Mouse (Mus musculus): ENCODE results near the gene Tspan9.

Tspan9 gene

DNA sequence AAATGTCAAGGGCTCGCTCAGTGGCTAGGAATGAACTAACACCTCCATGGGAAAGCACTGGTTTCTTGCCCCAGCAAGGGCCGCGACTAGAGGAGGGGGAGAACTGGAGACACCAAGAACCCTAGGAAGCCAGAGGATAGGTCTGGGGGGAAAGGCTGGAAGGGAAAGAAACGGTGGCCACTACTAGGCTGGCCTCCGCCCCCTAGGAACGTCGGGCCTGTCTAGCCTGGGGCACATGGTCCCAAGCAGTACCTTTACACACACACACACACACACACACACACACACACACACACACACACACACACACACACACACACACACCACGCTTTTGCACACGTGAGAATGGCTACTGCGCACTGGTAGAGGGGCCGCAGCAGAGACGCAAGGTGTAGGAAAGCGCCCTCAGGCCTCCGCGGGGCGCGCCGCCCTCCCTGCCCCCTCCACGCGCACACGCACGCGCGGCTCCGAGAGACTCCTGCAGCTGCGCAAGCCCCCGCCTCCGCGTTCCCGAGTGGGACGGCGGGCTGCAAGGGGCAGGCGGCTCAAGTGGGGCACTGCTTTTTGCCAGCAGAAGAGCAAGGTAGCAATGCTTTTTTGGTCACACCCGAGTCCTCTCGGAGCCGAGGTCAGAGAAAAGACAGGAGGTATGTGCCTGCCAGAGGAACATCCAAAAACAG is 108.0 kb downstream of the Tspan9 start:
- peak in 1 of 2 experiments; percentile 51 for DNase-seq

DNA sequence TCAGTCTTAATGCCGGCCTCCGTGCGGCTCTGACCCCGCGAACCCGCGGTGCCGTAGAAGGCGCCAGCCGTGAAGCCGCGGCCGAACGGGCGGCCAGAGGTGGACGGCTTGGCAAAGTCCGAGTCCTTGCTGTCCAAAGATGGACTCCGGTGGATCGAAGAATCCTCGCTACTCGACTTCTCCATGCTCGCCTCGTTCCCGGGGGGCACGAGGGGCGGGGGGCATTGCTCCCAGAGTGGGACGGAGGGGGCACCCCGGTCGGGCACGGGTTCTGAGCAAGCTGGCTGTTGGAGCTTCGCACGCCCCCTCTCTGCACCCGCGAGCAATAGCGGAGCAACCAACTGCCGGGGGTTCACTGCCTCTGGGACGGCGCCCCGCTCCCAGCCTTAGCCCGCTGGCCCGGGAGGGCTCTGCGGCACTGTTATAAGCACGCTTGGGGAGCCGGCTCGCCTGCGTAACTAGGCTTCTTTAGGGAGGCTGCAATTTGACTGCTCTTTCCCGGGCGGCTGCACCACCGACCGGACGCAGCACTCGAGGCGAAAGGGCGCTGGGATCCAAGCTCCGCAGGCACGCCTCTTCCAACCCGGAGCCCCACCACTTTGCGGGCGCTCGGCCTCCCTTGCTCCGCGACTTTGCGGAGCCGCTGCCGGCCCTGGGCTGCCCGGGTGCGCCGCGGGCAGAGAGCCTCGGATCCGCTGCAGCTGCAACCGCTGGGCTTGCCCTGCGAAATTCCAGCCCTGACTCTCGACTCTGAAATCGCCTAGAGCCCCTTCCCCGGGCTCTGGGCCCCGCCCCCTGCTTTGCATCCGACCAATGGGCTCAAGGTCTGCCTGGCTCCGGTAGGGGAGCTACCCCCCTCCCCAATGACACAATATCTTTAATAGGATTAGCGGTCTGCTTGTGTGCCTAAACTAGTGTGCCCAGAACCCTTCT is 108.8 kb downstream of the Tspan9 start:
- DNase-seq: peak; percentile 58 to 79

DNA sequence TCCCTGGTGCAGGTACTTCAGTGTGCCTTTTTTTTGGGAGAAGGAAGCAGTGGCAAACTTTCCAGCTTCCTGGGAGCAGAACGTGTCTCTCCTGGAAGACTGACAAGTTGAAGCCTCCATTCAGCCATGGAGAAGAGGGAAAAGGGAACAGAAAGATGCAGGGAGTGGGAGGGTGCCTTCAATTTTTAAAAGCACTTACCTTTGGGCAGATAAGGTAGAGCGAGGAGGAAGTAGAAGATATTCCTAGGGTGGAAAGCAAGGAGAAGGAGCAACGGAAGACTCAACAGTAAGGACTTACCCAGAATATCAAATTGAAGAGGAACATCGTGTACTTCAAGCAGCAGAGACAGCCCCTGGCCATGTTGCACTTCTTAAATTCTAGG is 109.5 kb downstream of the Tspan9 start:
- DNase-seq: no peak

DNA sequence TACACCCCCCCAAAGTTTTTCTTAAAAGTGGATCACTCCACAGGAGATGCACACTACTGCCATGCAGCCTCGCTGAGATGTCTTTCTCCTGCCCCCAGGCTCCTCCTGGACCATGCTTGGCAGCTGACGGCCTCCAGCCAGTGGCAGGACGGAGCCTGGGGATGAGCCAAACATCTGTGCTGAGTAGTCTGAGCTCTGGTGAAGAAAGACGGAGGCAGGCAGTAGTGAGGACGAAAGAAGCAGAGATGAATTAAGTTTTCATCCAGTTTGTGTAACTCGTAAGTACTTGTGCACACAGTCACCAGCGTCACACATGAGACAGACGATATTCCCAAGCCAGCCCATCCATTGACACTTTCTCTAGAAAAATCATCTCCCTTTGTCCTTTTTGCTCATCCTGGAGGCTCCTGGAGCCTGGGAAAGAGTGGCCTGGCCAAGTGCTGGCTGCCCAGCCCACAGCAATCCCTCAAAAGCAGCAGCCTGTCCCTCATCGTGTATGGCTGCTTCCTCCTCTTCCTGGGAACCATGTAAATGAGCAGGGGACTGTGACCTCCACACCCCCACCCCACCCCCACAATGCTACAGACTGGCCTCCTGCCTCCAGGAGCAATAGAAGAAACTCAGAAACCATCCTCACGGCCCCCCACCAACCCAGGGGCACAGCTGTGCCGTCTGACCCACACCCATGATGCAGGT is 110.1 kb downstream of the Tspan9 start:
- peak; percentile 37 to 65 for DNase-seq

DNA sequence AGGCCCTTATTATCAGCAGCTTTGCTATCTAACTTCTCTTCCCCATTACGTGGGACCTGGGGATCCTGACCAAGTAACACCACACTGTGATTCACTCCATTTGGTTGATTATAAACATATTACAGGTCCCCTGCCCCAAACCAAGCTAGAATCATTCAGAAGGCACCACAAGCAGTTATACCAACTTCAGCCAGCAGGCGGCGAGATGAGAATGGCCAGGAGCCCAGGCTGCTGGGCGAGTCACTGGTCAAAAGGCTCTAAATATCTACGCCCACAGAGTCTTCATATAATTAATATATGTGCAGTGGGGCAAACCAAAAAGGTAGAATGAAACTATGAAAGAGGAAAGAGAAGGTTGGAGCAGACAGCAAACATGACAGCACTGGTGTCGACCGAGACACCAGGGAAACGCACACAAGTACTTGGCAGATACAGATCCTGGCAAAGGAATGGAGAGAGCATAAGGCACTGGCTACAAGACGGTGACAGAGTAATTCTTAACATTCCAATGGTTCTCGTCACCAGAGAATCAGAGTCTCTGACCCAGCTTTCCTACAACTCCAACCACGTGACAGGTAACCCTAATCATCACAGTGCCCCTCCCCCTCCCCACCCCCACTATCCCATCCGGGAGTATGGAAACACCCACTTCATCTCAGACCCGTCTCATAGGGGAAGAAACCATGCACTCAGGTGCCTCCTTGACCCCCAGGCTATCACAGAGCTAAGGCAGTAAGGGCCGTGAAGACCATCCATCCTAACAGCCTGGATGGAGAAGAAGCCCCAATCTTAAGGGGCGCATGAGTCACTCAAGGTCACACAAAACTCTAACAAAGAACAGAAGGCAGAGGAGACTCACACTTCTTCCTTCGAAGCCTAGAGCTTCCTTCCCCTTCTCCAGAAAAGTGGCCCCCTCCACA is 110.9 kb downstream of the Tspan9 start:
- DNase-seq: peak; percentile 66 to 84

DNA sequence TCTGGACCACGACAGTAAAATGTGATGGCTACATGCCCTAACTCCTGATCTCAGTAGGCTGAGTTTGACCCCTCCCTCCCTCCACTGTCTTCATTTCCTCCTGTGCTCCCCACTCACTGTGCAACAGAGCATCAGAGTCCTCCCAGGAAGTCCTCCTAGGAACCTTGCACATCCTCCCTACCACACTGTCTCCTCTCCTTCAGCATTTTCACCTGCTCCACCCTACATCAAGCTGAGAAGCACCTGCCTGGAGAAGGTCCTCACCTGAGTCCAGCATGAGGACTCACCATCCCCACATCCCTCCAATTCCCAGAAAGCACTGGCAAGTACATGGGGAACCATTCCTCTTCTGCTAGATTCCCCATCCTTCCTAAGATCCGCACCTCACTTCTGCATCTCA is 111.8 kb downstream of the Tspan9 start:
- DNase-seq: no peak

DNA sequence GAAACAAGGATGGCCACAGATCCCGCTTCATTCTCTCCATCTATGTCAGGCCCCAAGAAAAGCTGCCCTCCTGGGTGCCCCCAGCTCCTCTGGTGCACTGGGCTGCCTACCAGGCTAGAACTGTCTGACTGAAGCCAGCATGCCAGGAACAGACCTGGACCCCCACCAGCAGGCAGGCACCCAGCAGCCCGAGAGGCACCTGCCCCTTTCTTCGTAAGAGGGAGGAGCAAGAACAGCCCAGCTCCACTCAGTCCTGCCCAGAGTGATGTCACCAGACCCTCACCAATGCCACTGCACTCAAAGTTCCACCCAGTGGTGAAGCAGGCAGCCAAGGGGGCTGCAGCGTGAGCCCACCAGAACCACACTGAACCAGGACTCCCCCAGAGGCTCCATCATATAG is 112.3 kb downstream of the Tspan9 start:
- no peak for DNase-seq

DNA sequence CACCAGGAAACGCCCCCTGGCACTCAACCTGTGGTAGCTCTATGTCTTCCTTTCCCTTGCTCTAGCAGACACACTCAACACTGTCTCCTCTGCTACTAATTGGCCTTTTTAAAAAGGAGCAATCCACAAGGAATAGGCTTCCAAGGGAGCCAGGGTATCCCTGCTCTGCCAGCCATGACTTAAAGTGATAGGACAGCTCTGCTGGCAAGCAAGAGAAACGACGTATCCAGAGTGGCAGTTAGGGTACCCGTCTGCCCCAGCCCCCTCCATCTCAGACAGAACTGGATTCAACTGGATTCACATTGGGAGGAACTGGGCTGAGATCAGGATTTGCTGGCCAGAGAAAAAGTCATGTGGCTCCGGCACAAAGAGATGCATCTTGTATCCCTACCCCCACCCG is 112.9 kb downstream of the Tspan9 start:
- DNase-seq: no peak

DNA sequence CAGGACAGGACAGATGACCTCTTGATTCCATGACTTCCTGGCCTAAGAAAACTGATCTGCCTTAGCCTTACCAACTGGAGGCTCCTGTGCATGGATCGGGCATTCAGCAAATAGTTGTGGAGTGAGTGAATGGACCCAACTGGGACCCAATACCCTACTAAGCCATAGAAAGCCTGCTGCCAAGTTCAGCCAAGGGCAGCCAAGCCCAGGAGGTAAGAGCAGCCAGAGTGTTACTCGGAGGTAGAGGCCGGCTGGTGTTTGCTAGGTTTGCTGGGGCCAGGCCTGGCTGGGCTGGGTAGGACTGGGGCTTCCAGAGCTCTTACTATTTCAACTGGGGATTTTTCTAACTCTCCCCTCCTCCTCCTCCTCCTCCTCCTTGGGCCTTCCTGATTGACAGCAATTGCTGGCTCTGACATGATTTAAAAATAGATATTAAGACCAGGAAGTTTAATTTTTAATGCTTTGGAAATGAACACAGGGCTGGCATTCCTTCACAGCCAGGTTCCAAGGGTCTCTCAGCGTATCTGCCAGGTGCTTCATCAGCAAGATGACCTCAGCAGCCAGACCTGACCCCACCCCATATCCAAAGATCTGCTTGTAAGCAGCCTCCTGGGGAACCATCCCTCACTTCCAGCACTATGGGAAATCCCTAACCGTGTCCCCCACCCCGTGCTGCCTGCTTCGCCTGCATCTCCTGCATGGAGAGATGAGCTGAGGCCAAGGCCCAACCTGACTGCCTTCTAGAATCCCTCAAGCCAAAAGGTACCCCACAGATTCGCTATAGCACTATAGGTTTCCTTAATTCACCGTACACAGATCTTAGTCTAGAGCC is 113.7 kb downstream of the Tspan9 start:
- no peak for DNase-seq

DNA sequence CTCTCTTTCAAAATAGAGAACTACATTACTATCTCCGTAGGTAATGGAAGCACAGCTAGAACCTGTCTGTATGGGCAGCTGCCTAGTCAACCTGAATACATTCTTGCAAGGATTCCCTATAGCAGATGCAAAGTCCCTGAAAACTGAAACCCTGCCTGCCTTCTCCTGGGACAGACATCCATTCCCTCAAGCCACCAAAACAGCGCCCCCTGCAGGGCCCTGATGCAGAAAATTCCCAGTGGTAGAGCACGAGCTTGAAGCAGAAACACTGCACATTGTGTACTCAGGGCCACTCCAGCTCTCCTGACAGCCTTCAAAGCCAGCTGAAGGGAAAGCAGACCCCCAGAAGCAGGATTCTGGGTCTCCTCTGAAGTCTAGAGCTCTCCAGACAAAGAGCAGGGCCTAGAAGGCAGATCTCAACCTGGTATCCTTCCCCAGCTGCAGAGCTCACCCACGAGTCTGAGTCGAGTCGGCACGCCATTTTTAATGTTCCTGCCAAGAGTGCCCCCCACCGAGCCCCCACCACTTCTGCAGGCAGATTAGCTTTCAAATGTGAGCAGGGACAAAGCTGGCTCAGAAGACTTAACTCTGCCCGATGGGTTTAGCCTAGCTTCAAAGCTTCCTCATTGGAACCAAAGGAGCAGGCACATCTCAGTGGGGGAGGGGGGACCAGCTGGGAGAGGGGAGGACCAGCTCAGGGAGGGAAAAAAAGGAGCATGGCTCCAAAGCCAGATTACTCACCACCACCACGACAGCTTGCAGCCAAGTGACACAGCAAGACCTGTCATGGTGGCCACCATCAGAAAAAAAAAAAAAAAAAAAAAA is 115.1 kb downstream of the Tspan9 start:
- peak; percentile 45 to 58 for DNase-seq

DNA sequence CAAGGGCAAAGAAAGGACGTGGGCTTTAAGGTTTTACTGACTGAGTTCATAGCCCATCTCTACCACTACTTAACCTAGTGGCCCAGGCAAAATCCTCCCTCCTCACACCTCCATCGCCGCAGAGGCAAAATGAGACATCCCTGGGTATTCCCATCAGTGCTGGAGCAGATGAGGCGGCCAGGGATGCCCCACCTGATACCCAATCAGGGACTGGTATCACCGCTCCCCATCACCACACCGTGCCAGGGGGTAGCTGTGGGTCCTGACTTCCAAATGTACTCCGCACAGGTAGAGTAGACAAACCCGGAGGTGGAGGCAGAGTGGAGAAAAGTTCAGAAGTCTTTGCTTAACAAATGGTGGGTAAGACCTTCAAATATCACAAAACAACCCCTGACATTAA is 117.4 kb downstream of the Tspan9 start:
- no peak for DNase-seq

DNA sequence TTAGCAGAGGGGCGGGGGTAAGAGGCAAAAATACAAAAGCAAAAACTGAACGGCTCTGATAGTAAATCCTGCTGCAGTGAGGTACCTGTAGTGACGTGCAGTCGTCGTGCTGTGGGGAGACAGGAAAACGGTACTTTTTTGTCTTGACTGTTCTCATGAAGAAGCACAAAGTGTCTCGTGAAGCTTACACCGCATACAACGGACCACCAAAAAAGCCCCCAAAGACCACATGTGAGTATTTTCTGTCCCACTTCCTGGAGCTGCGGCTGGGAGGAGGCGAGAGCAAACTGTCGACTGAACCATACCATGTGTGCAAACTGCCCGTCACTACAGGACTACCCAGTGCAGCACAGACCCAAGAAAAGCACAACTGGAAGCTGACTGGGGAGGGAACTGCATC is 117.8 kb downstream of the Tspan9 start:
- DNase-seq: no peak

DNA sequence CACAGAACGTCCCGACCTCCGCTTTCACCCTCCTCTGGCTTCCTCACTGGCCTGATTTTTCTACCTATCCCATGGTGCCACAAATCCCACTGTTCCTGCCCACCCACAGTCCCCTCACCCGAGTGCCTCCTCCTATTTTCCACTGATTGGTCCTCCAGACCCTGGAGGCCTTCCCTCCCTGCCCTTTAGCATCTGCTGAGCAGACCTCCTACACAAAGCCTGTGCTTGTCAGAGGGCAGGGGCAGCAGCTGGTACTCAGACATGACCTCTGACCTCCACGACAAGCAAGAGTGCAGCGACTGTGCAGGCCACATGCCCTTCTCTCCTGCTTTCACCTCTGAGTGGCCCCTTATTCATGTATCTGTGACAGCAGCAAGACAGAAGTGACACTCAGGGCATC is 121.2 kb downstream of the Tspan9 start:
- DNase-seq: no peak

DNA sequence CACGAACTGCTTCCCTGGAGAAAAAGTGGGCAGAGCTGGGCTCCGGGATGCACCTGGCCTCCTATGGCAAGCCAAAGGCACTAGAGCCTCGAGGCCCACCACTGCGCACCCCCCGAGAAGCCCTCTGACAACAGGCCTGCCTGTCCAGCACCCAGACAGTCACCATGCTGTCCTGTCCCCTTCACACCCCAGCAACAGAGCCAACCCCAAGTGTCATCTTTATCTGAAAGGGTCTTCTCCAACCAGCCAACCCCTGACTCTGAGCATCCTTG is 121.5 kb downstream of the Tspan9 start:
- DNase-seq: no peak

DNA sequence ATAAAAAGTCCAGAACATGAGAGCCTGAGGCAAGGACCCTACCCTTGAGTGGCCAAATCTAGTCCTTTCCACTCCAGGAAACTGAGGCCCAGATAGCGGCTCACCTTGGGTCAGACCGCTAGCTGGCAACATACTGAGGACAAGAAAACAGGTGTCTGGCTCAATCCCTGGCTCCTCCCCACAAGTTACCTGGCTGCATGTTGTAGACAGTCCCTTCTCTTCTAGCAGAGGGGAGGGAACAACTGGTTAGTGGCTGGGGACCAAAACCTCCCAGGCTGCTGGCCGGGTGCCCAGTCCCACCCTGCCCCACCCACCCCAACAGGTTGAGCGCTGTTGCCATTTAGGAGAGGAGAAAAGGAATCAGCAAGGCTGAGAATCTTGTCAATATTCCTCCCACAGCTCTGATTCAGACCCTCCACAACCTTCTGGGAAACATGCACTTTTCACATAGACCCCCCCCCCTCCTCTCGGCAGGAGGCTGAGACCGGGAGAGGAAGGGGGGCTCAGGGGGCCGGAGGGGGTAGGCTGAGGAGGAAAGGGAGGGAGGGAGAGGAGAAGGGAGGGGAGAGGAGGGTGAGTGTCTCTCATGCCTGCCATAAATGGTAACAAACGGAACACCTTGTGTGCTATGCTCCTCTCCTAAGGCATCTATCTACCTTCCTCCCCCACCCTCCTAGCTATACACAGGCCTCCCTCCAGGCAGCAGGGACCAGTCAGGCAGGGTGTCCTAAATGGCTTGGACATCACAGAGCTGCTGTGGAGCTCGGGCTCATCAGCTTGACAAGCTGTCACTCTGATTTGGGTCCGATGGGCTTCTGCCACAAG is 122.1 kb downstream of the Tspan9 start:
- no peak for DNase-seq

DNA sequence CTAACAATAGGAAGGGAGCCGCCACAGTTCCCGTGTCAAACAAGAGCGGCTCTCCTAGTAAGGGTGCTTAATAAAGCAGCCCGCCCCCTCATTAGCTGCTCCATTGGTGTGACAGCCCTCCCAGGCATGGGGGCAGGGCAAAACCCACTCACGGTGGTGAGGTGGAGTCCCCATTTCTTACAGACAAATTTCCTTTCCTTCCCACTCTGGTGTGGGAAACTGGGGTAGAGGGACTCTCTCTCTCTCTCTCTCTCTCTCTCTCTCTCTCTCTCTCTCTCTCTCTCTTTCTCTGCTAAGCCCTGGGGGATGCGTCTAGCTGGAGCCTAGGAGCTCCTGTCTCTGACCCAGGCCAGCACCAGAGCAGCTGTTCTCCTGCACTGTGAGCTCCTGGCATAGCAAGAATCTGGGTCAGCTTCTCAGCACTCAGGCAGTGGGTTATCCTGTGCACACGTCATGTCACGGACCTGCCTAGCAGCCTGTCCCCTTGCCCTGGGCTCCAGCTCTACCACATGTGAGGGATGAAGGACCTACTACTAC is 122.8 kb downstream of the Tspan9 start:
- no peak for DNase-seq

DNA sequence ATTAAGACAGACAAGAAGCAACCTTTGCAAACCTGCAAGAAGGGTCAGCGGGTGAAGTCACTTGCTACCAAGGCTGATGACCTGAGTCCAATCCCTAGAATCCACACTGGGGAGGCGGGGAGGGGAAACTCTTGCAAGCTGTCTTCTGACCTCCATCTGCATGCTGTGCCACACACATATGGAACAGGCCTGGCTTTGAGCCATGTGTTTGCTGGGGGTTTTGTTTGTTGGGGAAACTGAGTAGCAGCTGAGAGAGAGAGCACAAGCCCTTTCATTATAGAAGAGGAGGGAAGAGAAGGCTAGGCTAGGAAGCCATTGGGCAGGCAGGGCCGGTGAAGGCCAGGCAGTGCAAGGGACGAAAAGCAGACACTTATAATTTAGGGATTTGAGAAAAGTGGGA is 123.3 kb downstream of the Tspan9 start:
- DNase-seq: no peak

DNA sequence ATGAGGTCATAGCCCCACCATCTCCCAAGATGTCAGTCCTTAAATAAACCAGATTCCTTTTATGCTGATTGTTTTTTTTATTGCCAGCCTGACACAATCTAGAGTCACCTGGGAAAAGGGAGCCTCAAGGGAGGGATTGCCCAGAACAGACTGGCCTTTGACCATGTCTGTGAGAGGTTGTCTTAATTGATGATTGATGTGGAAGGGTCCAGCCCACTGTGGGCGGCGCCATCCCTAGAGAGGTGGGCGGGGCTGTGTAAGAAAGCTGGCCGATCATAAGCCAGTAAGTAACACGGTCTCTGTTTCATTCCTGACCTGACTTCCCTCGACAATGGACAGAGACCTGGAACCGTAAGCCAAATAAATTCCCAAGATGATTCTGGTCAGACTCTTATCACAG is 124.3 kb downstream of the Tspan9 start:
- no peak for DNase-seq

DNA sequence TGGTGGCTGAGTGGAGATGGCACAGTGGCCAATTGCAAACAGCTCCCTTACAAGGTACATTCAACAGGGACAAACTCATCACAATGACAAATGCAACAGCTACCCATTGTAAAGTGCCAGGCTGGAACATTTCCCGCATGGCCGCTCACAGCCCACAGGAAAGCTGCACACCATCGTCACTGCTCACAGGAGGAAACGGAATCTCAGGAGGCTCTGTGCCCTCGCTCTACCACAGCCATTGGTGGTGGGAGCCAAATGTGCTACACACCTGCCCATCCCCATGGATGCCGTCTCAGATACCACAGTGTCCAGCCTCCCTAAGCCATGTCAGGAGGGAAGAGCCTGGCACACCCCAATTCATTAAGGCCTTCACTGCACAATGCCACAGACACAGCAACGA is 128.1 kb downstream of the Tspan9 start:
- DNase-seq: no peak

DNA sequence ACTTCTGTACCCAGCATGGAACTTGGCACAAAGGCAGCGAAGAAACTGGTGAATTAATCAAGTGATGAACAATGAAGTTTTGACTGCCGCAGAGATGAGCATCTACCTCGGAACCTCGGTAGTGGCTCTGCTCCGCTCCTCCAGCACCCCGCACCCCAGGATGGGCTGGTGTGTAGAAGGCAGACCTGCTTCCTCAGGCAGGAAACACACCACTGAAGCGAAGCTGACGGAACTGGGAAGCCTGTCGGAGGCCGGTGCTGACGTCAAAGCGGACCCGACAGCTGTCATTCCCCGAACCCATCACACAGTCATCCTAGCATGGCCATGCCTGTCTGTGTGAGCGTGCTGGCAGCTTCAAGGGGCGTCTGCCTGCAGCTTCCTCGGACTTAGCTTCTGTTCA is 131.6 kb downstream of the Tspan9 start:
- DNase-seq: peak; percentile 32 to 44
